Mouse (Mus musculus): ENCODE measurements at regions not wholly inside any gene's neighbourhood (a gene's known extent, or its start where the extent isn't known, plus 50 kb on each side); places are given as distances from the start of the nearest gene placed in this dataset.

GRCm38 (mm10) chr14:71891667-71892066 is 600.0 kb downstream of the Gm9195 start:
- DNase-seq, result no peak

DNA sequence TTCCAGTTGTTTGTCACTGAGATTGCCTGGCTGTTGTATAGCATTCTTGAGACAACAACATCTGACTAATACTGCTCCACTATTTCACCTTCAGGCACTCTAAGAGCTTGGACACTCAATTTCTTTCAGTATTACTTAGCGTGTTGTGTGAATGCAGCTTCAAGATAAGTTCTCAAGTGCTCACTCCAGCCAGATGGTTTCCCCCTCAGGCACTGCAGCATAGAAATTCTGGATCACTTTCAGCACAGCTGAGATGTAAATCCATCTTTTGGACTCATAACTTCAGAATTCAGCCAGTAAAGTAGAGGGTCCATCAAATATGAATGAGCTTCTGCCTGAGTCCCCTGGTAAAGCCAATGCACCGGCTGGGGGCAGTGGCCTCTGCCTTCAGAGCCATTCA is 608.8 kb downstream of the Gm9195 start:
- no peak for DNase-seq

- DNase-seq, result no peak
Observed at GRCm38 (mm10) chr14:71845546-71845945, 646.1 kb downstream of the Gm9195 start.

DNA sequence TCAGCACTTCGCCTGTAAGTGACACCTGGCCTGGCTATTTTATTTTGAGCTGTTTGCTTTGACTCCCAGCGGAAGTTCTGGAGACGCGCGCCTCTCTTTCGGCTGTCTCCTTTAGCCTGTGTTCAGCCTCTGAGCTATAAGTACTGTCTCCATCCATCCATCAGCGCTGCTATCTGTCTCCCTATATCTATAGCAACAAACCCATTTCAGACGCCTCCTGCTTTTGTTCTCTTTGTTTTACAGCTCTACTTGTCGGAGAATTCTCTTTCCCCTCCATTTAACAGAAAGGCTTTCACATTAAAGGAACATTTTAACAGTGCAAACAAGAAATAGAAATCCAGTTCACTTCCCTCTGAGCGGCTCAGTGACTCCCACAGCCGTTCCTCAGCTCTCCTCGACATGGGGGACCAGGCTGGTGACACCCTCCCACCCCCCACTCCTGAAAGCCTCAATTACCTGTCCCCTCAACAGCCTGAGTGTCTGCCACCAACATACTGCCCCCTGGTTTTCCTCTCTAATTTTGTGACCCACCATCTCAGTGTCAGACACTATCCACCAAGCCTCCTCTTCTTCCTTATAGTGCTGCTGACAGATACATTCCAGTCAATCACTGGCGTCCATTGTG is 682.7 kb downstream of the Gm9195 start:
- DNase-seq, result no peak

- DNase-seq, result no peak
Observed at GRCm38 (mm10) chr14:71805624-71806023, 686.0 kb downstream of the Gm9195 start.

DNA sequence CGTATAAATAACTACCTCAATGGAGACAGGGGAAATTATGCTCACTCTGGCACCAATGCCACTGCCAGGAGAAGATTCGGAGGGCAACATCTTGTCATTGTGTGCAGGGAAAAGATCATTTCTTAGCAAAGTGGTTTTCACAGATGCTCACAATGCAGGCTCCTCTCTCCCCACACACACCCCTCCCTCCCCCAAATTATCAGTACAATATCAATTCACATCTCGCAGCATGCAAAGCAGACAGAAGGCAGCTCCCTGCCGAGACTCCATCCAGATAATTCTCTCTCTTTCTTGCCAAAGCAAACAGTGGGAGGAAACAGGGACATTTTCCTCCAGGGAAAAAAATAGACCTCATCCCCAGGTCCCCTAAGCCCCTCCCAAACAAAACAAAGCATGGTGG is 691.8 kb downstream of the Gm9195 start:
- DNase-seq, result peak in 1 of 2 experiments; percentile 16

GRCm38 (mm10) chr14:71795713-71796112 is 695.9 kb downstream of the Gm9195 start:
- DNase-seq, result no peak

- DNase-seq, result no peak
Observed at GRCm38 (mm10) chr14:71776990-71777525, 714.6 kb downstream of the Gm9195 start.

DNA sequence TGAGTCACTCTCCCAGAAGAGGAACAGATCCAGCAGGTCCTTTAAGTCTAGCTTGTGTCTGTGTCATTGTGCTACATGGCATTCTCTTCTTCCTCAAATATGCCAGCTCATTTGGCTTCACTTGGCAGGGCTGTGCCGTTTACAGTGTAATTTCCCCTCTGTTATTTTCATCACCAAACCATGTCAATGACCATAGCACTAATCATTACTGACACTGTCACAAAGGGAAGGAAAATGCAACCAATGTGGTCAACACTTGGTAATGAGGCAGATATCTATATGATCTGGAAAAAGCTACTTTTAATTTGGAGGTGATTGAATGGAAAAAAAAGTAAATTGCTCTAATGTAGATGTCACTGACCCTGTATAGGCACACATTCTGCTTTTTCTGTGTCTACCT is 724.8 kb downstream of the Gm9195 start:
- DNase-seq, result no peak

GRCm38 (mm10) chr14:71728542-71728941 is 763.1 kb downstream of the Gm9195 start:
- DNase-seq, result no peak

DNA sequence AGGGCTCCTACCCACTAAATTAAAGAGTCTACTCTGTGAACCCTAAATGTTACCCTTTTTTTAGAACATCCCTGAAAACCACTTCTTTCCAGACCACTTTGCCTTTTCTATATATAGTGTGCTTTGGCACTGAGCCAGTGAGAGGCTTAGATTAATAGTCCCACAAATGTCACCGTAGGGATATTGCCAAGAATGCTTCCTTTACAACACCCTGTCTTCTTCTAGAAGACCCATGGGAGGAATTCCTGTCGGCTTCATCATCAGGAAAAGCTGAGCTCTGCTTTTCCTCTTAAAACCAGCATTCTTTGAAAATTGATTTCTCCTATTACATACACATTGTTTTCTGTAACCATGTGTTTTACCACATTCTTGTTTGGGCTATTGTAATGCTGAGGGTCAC is 768.1 kb downstream of the Gm9195 start:
- peak; percentile 5 to 11 for DNase-seq

DNA sequence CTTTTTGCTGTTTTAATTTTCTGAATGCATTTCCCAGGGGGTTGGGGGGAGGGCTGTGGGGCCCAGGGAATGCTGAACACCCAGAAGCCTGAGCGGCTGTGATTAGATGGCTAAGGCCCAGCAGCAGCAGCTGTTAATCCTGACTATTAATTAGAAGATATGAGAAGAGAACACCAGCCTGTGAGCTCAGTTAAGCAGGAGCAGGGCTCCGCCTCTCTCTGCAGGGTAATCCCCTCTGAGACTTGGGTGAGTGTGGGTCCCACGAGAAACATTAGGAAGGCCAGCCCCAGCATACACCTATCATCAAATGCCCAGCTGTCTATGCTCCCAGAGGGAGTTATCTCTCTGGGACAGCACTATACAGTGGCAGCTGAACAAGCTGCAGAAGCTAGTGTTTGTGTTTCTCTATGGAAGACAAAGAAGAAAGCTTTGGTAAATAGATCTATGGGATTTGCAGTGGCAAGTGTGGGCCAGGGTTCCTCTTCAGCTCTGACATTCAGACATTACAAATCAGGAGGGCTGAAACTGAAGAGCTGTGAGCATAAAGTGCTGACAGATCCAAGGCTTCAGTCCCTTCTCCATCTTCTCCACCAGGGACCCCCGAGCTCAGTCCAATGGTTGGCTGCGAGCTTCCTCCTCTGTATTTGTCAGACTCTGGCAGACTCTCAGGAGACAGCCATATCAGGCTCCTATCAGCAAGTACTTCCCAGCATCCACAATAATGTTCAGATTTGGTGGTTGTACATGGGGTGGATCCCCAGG is 781.9 kb downstream of the Gm9195 start:
- peak in 1 of 2 experiments; percentile 4 for DNase-seq

- no peak for DNase-seq
Observed at GRCm38 (mm10) chr14:71692752-71693437, 798.7 kb downstream of the Gm9195 start.

- DNase-seq, result peak in 1 of 2 experiments; percentile 17
Observed at GRCm38 (mm10) chr14:71674564-71674963, 817.1 kb downstream of the Gm9195 start.

DNA sequence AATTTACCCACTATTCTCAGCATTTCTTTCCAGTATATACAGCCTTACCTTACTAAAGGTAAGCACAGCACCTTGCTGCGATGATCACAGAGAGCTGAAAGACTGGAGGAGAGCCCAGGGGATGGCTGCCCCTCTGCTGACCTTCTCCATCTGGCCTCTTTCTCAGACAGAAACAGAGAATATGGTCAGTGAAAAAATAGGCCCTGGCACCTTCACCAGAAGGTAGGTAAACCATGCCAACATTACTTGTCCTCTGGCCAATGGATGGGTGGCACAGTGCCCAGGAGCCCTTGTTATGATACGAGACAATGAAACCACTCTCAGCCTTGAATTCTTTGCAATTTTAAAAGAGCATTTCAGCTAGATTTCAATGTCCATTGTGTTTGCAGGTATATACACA is 817.8 kb downstream of the Gm9195 start:
- DNase-seq, result peak; percentile 98 to 99

- peak; percentile 40 to 59 for DNase-seq
Observed at GRCm38 (mm10) chr14:71672481-71672880, 819.2 kb downstream of the Gm9195 start.

GRCm38 (mm10) chr14:71671994-71672393 is 819.6 kb downstream of the Gm9195 start:
- no peak for DNase-seq

DNA sequence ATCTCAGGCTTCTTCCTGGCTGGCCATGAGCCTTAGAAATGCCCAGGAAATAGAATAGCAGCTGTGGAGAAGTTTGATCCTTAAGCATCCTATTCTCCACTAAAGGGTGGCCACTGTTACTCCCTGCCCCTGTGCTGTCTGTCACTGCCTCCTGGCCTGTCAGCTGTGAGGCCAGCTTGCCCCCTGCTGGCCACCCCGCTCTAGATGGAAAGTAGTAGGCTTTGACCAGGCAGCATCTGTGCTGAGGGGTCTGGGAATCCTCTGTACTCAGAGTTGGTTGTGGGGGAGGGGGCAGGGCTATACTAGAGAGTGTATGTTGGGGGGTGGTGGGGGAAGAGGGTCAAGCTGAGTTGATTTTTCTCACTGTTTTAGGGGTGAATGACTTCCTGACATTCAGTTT is 821.2 kb downstream of the Gm9195 start:
- DNase-seq, result peak; percentile 71 to 80

DNA sequence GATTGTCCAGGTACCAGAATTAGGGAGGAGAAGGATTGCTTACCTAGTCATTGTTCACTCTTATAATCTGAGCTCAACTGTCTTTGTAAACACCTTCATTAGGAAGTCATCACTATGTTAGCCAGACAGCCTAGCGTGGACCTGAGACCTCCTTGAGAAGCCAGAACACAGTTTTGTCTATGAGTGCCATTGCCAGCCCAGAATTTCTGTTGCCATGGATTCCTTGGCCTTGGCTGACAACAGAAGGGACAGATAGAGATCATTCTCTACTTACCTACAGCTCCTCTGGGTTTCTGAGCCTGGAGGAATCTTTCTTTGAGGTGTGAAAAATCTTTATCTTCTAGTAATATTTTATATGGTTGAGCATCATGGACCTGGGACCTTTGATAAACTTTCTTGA is 825.0 kb downstream of the Gm9195 start:
- DNase-seq, result peak; percentile 50 to 56

DNA sequence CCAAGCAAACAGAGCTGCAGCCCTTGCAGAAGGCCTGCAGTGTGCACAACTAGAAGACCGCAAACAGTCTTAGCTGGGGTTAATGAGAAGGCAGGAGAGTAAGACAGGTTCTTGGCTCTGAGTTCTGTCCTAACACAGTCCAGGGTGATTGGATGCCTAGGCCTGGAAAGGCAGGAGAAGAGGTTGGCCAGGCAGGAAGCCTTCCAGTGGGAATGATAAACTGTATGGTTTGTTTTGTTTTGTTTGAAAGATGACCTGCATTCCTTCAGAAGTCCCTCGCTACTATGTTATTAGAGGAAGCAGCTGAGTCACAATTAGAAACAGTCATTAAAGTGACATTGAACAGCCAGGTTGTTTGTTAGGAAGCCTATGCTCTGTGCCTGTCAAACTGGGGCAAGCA is 831.5 kb downstream of the Gm9195 start:
- no peak for DNase-seq

DNA sequence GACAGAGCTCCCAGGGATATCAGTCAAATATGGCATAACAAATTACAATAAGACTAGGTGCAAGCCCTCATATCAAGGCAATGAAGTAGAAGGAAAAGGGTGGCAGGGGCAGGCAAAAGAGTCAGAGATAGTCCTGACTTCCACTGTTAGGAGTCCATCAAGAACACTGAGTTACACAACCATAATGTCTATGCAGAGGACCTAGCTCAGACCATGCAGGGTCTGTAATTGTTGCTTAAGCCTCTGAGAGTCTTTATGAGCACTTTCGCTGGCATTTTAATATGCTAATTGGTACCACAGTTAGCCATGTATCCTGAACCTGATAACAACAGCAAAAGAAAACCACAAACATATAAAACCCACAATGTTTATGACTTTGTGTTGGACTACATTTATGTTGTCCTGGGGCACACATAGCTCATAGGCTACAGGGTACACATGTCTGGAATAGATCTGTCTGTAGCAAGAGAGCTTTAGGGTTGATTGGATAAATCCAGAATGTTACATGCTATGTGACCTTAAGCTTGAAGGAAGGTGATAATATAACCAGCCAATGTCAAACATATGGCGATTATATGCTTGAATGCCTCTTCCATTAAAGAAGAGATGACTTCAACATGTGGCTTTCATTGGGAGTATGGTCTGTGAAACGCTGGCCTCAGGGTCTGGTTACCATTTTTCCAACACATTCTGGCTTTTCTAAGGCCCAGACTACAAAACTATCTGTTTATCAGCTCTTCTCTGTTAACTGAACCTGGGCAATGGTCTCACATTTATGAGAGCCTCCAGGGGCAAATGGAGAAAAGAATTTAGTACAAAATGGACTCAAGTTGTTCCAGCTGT is 836.6 kb downstream of the Gm9195 start:
- DNase-seq, result no peak

- DNase-seq, result no peak
Observed at GRCm38 (mm10) chr14:71642536-71642935, 849.1 kb downstream of the Gm9195 start.

- DNase-seq, result no peak
Observed at GRCm38 (mm10) chr14:71639083-71639482, 852.6 kb downstream of the Gm9195 start.
